Mouse (Mus musculus): ENCODE data around the gene Fstl1.

Fstl1 gene

GRCm38 (mm10) chr16:37824778-37825505 is 48.3 kb downstream of the Fstl1 start:
- DNase-seq = peak; percentile 62

- no peak for DNase-seq
Observed at GRCm38 (mm10) chr16:37826286-37826685, 49.6 kb downstream of the Fstl1 start.

- no peak for DNase-seq
Observed at GRCm38 (mm10) chr16:37831041-37831440, 54.4 kb downstream of the Fstl1 start.

GRCm38 (mm10) chr16:37837571-37837970 is 60.9 kb downstream of the Fstl1 start:
- no peak for DNase-seq

- DNase-seq = no peak
Observed at GRCm38 (mm10) chr16:37842439-37842838, 65.8 kb downstream of the Fstl1 start.

GRCm38 (mm10) chr16:37843740-37844139 is 67.1 kb downstream of the Fstl1 start:
- DNase-seq = no peak

- DNase-seq = no peak
Observed at GRCm38 (mm10) chr16:37845202-37845925, 68.7 kb downstream of the Fstl1 start.

GRCm38 (mm10) chr16:37847081-37847480 is 70.4 kb downstream of the Fstl1 start:
- no peak for DNase-seq

GRCm38 (mm10) chr16:37851366-37851765 is 74.7 kb downstream of the Fstl1 start:
- DNase-seq = no peak

- DNase-seq = no peak
Observed at GRCm38 (mm10) chr16:37853279-37853678, 76.6 kb downstream of the Fstl1 start.

- DNase-seq = no peak
Observed at GRCm38 (mm10) chr16:37854054-37854453, 77.4 kb downstream of the Fstl1 start.

- DNase-seq = no peak
Observed at GRCm38 (mm10) chr16:37854593-37854992, 77.9 kb downstream of the Fstl1 start.

GRCm38 (mm10) chr16:37855583-37855982 is 78.9 kb downstream of the Fstl1 start:
- DNase-seq = no peak

- no peak for DNase-seq
Observed at GRCm38 (mm10) chr16:37856327-37856726, 79.7 kb downstream of the Fstl1 start.

- DNase-seq = no peak
Observed at GRCm38 (mm10) chr16:37857495-37857894, 80.8 kb downstream of the Fstl1 start.

- no peak for DNase-seq
Observed at GRCm38 (mm10) chr16:37860213-37860612, 83.5 kb downstream of the Fstl1 start.

GRCm38 (mm10) chr16:37861029-37861428 is 84.4 kb downstream of the Fstl1 start, which contains the start of gene Gm36028:
Gm36028 (minus strand) TSS chr16:37861146.
- DNase-seq = no peak

GRCm38 (mm10) chr16:37863876-37864275 is 87.2 kb downstream of the Fstl1 start:
- DNase-seq = no peak

GRCm38 (mm10) chr16:37865841-37866240 is 89.2 kb downstream of the Fstl1 start:
- no peak for DNase-seq

GRCm38 (mm10) chr16:37867791-37868505 is 91.3 kb downstream of the Fstl1 start, which contains the start of gene Lrrc58:
Lrrc58 (plus strand) TSS chr16:37868389.
- peak; percentile 88 for DNase-seq

GRCm38 (mm10) chr16:37868506-37869469 is 92.1 kb downstream of the Fstl1 start:
- DNase-seq = no peak
